Mouse (Mus musculus) Muller cell, postnatal 12 days (primary cell): Measurements from ENCODE around the gene Pcdh9.

Experiments
- DNase-seq: peaks from one replicate; pipeline ENCODE4 v3.0.0-alpha.2; 2015; ENCODE audit errors: inconsistent ontology term

The Pcdh9 gene

DNA sequence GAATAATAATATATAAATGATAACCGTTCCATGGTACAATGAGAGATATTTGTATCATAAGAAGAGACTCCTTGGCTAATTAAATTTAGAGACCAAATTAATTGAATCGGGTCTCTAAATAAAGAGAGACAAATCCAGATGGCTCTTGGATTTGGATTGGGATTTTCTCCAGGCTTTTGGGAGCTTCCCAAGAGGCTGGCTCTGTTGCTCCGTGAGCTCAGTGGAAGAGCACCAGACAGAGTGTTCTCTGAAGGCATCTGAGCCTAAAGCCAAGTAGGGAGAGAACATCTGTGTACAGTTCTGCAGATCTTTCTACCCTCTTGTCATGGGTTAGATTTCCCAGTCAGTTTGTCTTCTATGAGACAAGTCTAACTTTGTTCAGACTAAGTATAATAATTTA is 95.9 kb downstream of the Pcdh9 start:
- DNase-seq, result no peak

DNA sequence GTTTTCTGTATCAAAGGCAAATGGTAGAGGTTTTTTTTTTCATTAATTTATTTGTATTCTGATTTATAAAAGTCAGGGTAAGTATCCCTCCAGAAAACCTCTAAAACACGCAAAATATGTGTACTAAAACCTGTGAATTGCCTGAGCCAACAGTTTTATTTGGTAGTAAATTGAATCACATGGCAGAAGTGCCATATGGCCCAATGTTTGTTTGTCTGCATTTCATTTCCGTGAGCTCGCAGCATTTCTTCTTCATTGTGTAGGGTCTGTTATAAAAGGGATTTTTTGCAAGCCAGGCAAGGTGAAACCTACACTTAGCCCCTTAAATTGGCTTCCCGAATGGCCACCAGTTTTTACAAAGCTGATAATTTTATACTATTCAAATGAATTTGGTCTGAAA is 104.2 kb downstream of the Pcdh9 start:
- DNase-seq, result no peak

DNA sequence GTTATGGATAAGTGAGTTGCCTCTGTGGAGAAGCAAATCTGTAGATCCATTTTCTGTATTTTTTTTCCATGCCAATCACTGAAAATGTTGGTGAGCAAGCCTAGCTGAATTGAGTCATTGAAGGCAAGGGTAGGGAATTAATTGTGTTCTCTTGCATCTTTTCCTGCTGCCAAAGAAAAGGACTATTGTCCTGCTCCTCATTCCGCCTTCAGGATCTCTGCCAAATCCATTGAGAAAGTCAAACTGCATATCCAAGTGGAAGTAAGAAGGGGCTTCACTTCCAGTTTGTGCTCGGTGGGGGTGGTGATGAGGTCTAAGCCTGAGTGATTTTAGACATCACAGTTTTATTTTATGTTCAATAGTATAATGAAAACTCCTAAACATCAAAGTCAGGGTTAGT is 105.4 kb downstream of the Pcdh9 start:
- peak; percentile 72 for DNase-seq

DNA sequence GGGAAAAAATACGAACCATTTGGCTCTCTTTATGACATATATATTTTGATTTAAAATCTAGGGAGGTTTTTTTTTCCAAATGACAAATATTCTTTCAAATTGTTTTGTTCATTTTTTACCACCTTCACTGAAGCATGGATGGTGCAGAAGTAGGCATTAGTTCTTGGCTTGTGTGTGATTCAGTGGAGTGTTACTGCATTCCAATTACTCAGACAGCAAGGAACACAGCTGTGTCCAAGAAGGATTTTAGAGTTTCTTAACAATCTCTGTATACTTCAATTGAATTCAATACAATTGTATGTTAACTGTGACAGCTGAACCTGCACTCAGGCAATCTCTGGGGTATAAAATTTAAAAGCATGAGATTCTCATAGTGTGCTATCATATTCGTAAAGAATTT is 127.6 kb downstream of the Pcdh9 start:
- DNase-seq, result no peak

DNA sequence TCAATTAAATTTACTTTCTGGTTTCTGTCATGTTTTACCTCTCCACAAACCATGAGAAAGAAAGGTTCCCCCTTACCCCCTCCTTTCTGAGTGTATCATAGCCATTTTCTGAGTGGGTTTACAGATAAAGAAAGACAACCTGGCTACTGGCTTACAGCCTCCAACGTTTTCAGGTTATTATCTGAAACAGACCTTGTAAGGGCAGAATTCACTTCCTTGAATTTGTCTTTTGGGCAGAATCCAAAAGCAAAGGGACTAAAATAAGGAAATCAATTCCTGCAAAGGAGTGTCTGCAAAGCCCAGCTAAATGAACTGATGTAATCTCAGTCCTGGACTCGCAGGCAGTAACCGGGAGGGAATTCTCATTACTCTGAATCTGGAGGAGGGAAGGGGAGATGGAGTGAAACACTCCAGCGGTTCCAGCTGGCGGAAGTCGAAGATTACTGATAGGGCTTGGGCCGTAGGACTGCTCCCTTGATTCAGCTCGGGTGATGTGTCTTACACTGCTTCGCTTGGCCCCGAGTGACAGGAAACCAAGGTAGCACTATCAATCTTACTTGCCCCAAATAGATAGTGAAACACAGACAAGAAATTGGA is 156.3 kb downstream of the Pcdh9 start:
- no peak for DNase-seq

DNA sequence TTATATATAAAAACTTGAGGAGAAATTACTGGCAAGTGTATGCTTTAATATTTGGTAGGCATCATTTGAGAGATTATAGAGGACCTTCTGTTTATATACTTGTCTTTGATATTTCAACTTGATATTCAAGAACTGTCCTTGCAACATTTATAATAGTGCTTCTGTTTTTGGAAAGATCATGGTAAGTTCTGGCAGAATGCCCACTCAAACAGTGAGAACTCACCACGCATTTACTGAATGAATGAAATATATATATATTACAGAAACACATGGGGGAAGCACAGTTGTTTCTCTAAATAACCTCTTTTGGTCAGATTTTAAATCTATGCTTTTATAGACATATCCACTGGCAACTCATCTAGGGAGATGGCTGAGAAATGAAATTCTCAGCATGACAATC is 164.7 kb downstream of the Pcdh9 start:
- DNase-seq, result no peak

DNA sequence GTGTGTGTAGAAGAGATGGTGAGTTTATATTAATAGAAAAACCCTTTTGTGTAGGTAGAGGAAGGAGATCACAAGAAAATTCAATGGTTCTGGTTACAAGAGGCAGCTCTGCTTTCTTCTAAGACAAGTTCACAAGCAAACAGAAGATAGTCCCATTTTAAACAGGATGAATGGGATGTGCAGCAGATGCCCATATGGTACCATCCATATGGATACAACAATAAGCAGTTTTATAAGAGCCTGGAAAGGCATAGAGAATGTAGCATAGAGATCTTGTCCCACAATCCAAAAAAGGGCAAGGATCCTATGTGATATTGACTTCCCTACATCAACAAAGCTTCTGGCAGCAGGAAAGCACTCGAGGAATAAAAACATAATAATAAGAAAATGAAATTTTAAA is 171.3 kb downstream of the Pcdh9 start:
- DNase-seq, result no peak

DNA sequence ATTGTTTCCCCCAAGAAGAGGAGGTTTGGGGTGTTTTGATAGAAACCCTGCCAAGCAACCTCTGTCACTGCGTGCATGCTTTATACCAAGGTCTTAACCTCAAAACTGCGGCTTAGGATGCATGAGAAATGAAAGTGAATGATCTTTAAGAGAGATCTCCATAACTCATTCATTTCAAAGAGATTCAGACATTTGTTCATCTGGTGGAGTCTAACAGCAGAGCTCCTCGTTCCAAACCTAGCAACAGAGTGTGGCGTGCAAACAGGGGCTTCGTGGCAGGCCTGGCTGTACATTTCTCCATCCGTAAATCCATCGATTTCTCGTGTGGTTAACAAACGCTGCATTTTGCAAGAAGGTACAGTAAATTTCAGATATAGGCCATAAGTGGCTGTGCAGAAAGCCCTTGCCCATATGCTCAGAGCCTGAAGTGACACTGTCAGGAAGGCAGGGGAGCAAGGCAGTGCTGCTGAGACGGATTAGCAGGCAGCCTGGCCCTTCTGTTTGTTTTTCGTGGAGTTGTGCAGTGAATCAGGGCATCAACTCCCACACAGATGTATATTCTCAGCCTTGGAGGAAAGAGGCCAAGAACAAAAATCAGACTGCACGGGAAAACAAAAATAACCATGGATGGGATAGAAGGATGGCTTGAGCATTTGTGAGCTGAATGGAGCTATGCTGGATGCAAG is 177.1 kb downstream of the Pcdh9 start:
- no peak for DNase-seq

DNA sequence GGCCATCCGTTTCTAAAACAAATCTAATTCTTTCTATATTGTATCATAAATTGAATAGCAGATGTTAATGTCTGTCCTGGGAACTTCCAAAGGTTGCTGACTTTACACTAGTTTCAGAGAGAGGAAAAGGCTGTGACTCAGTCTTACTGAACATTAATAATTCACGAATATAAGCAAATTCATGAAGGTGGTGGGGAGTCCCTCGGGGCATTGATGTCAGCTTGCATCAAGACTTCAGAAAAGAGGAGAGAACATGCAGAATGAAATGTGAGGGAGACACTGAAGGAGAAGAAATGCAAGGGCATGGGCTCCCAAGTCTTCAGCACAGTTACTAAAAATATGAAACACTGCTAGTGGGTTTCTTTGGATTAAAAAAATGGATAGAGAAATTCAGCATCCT is 181.8 kb downstream of the Pcdh9 start:
- DNase-seq, result no peak

DNA sequence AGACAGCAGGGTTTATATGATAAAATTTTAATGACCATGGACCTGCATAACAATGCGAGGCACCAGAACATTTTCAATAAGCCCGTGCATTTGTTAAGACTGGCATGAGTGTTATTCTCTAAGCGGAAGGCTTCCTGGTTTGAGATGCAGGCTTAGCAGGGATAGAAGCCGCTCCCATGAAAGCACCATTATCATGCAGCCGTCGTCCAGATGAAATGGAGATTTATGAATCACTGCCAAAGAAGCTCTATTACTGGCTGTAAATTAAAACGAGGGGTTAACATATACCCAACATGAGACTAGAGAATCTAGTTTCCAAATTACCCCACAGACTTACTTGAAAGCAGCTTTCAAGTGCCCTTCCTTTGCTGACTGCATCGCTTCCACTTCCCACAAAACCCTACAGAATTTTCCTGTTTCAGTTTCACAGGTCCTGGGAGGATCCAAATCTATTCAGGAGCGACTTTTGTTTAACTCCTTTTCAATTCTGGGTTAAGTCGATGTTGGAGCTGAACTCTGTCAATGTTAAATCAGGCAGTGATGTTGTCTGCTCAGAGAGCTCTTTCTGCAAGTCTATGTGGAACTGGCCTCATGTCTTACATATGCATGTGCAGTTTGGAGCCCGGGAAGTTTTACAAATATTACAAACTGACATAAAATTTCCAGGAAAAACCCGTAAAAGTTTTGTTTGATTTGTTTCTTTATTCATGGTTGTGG is 188.9 kb downstream of the Pcdh9 start:
- DNase-seq, result no peak

DNA sequence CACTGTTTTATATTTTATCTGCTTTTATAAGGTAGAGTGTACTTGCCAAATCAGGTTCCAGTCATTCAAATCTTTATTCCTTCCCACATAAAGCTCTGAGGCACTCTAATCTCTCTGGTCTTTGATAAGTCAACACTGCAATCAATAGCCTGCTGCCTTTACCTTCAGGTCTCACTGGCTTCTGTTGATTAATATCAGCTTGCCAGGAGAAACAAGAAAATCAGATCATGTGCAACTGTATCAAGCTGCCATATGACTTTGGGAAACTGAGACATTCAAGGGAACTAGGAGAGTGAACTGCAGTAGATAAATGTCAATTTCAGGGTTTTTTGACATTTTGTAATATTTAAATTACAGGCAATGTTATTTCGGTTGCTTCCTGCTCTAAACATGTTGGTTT is 189.6 kb downstream of the Pcdh9 start:
- no peak for DNase-seq

DNA sequence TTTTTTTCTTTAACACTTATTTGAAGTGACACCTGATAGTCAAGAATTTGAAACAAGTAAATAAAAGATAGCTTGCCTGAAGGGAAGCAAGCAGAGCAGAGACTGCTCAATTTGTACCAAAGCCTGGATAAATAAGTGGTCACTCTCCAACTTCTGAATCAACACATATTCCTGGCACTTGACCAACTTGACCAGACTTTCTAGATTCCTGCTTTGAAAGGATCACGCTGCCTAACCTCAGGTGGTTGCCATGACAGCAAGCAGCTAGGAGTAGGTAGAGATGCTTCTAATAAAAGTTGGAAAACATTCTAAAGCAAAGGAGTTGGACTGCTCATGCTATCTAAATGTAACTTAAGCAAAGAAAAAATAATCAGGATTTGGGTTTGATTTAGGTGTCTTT is 205.8 kb downstream of the Pcdh9 start:
- peak; percentile 61 for DNase-seq

DNA sequence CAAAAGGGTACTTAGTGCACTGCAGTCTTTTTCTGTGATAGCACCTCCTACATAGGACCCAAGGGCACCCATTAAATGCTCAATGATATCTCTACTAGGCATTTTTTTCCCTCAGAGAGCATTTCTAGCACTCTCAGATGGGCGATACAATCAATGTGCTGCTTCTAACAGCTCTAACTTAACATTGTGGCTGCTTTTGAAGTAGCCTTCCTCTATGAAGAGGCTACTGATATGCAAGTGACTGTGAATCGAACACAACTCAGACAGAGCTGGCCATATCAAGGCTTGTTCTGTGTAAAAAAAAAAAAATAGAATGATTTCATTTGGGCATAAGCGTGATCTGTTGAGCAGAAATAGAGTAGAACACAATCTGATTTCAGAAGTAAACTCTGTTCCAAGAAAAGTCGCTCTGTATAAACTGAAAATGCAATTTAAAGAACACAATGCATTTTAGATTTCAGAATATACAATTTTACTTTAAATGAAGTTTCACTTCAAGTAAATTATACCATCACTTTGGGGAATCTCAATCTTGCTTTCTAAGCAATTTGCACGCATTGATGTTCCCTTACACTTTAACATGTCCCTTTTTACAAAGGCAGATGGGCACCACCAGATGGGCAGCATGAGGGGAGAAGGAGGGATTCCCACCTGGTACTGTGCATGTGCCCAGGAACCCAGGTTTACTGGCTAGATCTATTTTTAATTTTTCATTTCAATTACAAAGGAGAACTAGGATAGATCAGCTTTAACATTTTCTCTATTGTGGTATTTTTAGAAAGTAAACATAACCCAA is 215.0 kb downstream of the Pcdh9 start:
- DNase-seq, result no peak

DNA sequence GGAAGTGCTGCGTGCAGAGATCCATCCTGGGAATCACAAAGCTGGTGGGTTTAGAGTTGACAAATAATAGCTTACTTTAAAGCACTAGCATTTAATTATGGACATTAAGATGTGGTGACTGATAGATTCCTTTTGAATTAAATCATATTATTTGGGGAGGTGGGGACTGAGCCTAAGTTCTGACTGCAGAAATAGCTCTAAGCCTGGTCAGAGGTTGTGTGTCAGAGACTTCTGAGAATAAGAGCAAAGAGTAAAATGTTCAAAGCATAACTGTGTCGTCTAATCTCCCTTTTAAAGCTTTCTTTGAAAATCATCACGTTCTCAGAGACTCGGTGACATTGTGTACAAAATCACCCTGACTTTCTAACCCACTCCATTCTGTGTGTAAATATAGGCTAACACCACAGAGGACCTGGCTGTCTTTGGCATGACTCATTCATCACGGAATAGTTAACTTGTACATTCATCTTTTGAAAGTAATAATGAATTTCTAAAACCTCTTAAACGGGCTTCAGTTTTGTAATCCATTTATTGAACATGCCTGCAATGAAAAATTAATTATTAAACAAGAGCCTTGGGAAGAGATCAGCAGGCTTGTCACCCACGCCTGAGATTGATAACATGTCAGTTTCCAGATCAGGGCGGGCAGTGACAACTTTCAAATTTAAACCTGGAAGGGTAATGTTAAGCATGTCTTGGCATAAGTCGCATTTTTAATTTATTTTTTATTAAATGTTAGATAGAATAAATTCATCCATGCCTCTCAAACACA is 236.3 kb downstream of the Pcdh9 start:
- peak; percentile 7 for DNase-seq

DNA sequence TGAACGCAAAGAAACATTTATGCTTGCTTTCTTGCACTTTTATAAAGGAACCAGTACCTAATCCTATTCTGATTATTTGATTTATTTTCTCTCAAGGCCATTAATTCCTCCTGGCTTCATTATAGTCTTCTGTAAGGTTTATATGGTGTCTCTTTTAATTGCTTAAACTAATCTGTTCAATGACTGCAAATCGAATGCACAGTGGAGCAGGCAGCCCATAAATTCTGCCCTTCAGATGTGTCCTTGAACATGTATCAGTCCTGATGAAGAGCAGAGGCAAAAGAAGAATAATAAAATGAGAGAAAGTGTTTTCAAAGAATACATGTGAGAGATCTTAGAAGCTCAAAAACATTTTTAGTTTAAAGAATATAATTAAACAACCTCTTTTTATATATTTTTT is 263.2 kb downstream of the Pcdh9 start:
- DNase-seq, result no peak

DNA sequence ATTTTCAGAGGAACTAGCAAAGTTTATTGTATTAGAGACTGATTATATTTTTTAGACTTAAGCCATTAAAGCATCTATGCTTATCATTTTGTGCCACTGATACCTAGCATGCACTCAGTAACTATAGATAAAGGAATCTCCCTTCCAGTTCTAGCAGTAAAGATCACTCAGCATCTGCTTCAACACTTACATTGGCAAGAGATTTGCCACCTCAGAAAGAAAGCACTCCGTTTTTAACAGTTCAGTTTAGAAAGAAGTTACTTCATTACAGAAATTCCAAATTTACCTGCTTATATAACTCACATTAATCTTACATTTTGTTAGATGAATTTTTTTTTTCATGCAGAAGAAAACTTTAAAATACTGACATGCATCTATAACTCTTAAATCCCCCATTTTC is 266.3 kb downstream of the Pcdh9 start:
- DNase-seq, result no peak

DNA sequence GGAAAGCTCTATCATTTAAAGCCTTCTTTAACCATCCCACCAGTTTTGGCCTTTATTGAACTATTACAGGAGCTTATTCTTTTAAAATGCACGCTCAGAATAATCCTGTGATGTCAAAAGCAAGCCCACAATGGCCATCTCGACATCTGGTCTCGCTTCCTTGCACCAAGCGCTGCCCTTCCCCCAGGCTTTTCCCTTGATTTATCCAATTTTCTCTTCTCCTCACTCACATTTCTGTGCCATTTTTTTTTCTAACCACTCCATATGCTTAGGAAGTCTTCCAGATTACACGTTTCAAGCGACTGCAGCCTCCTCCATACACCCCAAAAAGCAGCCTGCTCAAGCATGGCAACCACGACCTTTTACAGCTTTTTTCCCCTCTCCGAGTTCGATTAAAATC is 269.3 kb downstream of the Pcdh9 start:
- DNase-seq, result no peak

DNA sequence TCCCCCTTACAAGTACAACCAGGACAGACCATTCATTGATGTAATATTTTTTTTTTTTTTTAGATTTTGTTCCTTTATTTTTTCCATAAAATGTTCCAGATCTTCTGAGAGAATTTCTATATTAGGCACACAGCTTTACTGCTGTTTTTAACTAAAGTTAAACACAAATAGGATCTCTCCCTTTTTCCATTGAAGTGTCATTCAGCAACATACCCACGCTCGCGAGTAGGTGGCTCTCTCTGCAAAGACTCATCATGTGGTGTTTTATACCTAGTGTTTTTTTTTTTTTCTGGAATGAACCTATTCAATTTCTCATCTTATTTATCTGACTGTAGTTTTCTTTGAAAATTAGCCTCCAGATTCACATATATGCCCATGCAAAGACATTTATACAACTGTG is 282.9 kb downstream of the Pcdh9 start:
- no peak for DNase-seq

DNA sequence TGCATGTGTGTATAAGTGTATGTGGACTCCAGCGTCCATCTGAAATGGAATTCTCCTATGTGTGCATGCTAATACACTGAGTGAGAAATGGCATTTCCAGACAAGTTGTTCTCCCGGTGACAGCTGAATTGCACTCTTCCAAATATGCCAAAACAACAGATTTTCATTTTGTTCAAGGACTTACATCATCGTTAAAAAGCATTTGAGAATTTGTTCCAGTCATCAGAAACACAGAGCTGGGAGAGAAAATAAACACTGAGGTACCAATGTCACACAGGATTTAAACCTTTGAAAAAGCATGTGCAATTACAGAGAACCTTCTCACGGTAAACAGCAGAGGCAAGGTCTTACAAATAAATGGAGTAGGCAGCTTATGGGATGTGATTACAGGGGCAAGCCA is 290.5 kb downstream of the Pcdh9 start:
- DNase-seq, result no peak

DNA sequence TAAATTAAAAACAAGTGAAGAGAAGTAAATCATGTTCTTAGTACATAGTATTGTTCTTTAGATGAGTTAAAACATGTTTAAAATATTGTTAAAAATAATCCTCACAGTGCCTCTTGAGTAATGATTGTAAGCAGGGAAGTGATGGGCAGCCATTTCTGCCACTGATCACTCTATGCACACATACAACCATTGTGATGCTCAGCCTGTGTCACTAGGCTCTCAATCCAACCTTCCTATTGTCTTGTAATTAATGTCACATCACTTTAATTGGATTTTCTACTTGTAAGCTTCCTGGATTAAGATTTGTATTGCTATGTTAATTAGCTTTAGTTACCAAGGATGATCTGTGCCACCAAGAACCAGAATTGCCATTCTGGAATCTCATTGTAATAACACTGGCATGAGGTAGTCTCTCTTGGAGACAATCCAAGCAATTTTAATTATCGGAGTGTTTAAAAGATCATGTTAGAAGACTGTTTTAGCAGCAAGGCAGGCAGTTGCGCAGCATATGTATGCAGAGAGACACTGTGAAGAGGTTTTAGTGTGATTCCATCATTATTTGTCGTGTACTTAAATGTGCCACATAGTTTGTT is 305.0 kb downstream of the Pcdh9 start:
- DNase-seq, result peak; percentile 36

DNA sequence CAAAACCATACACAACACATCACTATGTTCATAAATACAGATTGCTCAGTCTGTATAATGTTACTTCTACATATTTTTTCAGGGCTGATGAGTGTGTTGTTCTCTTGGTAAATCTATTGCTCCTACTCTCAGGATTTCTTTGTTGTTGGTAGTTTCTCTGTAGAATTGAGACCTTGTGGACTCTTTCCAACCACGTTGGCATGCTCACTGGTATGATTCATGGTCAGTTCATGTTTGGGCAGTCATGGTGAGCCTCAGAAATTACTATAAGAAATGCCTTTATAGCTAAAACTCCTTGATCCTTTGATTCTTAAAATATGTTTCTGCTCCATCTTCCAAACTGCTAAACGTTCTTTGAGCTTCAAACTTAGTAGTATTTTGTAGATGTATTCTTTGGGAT is 326.1 kb downstream of the Pcdh9 start:
- DNase-seq, result peak; percentile 71
